Mouse (Mus musculus) embryo, embryonic 10.5 days (tissue): ENCODE data around the gene Olfr432.
"Not testable (repeated sequence)": the region's sequence is repeated elsewhere in the genome, so short reads cannot be mapped to it uniquely, and the experiment has no call there.

Experiments
- DNase-seq: peaks from one replicate; pipeline ENCODE4 v3.0.0-alpha.2; 2015; ENCODE audit warnings: low spot score

Gene Olfr432

GRCm38 (mm10) chr1:174048893-174049292 is at the start of gene Olfr432:
Olfr432 (plus strand) TSS chr1:174049205.
- no peak for DNase-seq

- DNase-seq: not testable (repeated sequence)
Observed at GRCm38 (mm10) chr1:174004352-174005109, 44.5 kb upstream of the Olfr432 start.

- DNase-seq: not testable (repeated sequence)
Observed at GRCm38 (mm10) chr1:174007050-174007449, 42.0 kb upstream of the Olfr432 start.

GRCm38 (mm10) chr1:174031698-174032097 is 17.3 kb upstream of the Olfr432 start, which contains the start of gene Ifi205:
Ifi205 (minus strand) TSS chr1:174031810.
- DNase-seq: no peak

GRCm38 (mm10) chr1:174035841-174036240 is 13.2 kb upstream of the Olfr432 start:
- DNase-seq: no peak

GRCm38 (mm10) chr1:174038480-174038879 is 10.5 kb upstream of the Olfr432 start:
- no peak for DNase-seq

- no peak for DNase-seq
Observed at GRCm38 (mm10) chr1:174040523-174041177, 8.4 kb upstream of the Olfr432 start, which contains the start of gene Olfr433. Olfr433 (plus strand) TSS chr1:174040705.

GRCm38 (mm10) chr1:174042091-174042884 is 6.7 kb upstream of the Olfr432 start:
- not testable (repeated sequence) for DNase-seq

- no peak for DNase-seq
Observed at GRCm38 (mm10) chr1:174044431-174044830, 4.6 kb upstream of the Olfr432 start.

GRCm38 (mm10) chr1:174048227-174048626 is 778 bp upstream of the Olfr432 start:
- not testable (repeated sequence) for DNase-seq

GRCm38 (mm10) chr1:174049357-174049756 is 352 bp downstream of the Olfr432 start:
- DNase-seq: not testable (repeated sequence)

GRCm38 (mm10) chr1:174050532-174050931 is 1.5 kb downstream of the Olfr432 start:
- DNase-seq: no peak

GRCm38 (mm10) chr1:174051515-174051914 is 2.5 kb downstream of the Olfr432 start:
- DNase-seq: no peak

- DNase-seq: no peak
Observed at GRCm38 (mm10) chr1:174051931-174052536, 3.0 kb downstream of the Olfr432 start.

GRCm38 (mm10) chr1:174052981-174053380 is 4.0 kb downstream of the Olfr432 start:
- DNase-seq: no peak

- no peak for DNase-seq
Observed at GRCm38 (mm10) chr1:174055248-174055647, 6.2 kb downstream of the Olfr432 start.

- no peak for DNase-seq
Observed at GRCm38 (mm10) chr1:174066305-174066704, 17.3 kb downstream of the Olfr432 start, which contains the start of gene Olfr430. Olfr430 (plus strand) TSS chr1:174066605.

- DNase-seq: no peak
Observed at GRCm38 (mm10) chr1:174084031-174084430, 35.0 kb downstream of the Olfr432 start, which contains the start of gene Olfr429. Olfr429 (plus strand) TSS chr1:174084331.

GRCm38 (mm10) chr1:174096591-174096990 is 47.6 kb downstream of the Olfr432 start, which contains the start of gene Olfr427:
Olfr427 (plus strand) TSS chr1:174096891.
- no peak for DNase-seq

GRCm38 (mm10) chr1:174103735-174104134 is 54.7 kb downstream of the Olfr432 start:
- DNase-seq: peak; percentile 13
